Mouse (Mus musculus): ENCODE measurements at regions not wholly inside any gene's neighbourhood (a gene's known extent, or its start where the extent isn't known, plus 50 kb on each side); places are given as distances from the start of the nearest gene placed in this dataset.

GRCm38 (mm10) chr14:72294631-72295030 is 197.0 kb downstream of the Gm9195 start:
- TF ChIP-seq POLR2A (IDR thresholded peaks at IDR 0.05; ENCODE audit: extremely low read depth, insufficient read depth, low read length) (no peak), CTCF (IDR thresholded peaks at IDR 0.05; ENCODE audit: low read depth, low read length) (no peak)

Measured in liver, adult 2 months (tissue).